Mouse (Mus musculus): ENCODE data around the gene Etv6. TPM values are rescaled to one million over a fixed set of nuclear protein-coding genes. Genes with fewer than 3 reads are reported as not detected.

Etv6 gene
- polyA plus RNA-seq, 1 experiment from 2014 or later, result 17.8 TPM

GRCm38 (mm10) chr6:134311346-134311745, 275.8 kb downstream of the Etv6 start:
- no peak for DNase-seq (ENCODE audit: low spot score)
- Histone ChIP-seq H3K27me3 (ENCODE audit: low read depth, poor library complexity, severe bottlenecking) (no peaks in the 10 kb centered on the region), H3K4me3 (no peak overlapping the region), H3K27ac (no peak overlapping the region), H3K9me3 (replicated peaks) (no peaks in the 10 kb centered on the region), H3K36me3 (no peaks in the 10 kb centered on the region), H3K4me1 (no peaks in the 10 kb centered on the region)
- 90% methylated on average over 4 of the region's 4 CpGs for WGBS

GRCm38 (mm10) chr6:134312571-134312970, 277.1 kb downstream of the Etv6 start:
- no peak for DNase-seq (ENCODE audit: low spot score)
- H3K27me3 ChIP-seq (ENCODE audit: low read depth, poor library complexity, severe bottlenecking), result no peaks in the 10 kb centered on the region
- 89% methylated on average over 8 of the region's 8 CpGs for WGBS
- no peaks in the 10 kb centered on the region for H3K4me1 ChIP-seq
- no peaks in the 10 kb centered on the region for H3K9me3 ChIP-seq (replicated peaks)
- no peak overlapping the region for H3K27ac ChIP-seq
- H3K4me3 ChIP-seq, result no peak overlapping the region
- H3K36me3 ChIP-seq, result no peaks in the 10 kb centered on the region

GRCm38 (mm10) chr6:134317371-134317770, 281.9 kb downstream of the Etv6 start:
- 95% methylated on average over 13 of the region's 13 CpGs for WGBS
- no peaks in the 10 kb centered on the region for H3K9me3 ChIP-seq (replicated peaks)
- H3K4me3 ChIP-seq, result no peak overlapping the region
- H3K36me3 ChIP-seq, result no peaks in the 10 kb centered on the region
- H3K27ac ChIP-seq, result no peak overlapping the region
- no peaks in the 10 kb centered on the region for H3K27me3 ChIP-seq (ENCODE audit: low read depth, poor library complexity, severe bottlenecking)
- no peaks in the 10 kb centered on the region for H3K4me1 ChIP-seq
- DNase-seq (ENCODE audit: low spot score), result no peak

Other genes with a start within 250 kb of the Etv6 start
- gene Kap, start 181.9 kb upstream of the Etv6 start, polyA plus RNA-seq (2016; fragmentation: Nextera tagmentation; extraction: Ambion mirVana), result not detected in 2 replicates